Comparison of ENCODE assay signal across 17 mouse cellular contexts in genomic region chr9:50210481-50210880, GRCm38 (mm10).
"Had no signal": no experiment of that assay in that cellular context is flagged by ENCODE, and none has a peak within 500 bp of the region (broad histone marks: within the 10 kb centered on the region; RNA-seq: fewer than 3 reads in every experiment).

No protein-coding gene starts in this region.

- H3K4me3 ChIP-seq: limb, embryonic 10.5 days; limb, embryonic 13.5 days; liver, embryonic 12.5 days; liver, embryonic 15.5 days had no signal

- H3K27ac ChIP-seq: limb, embryonic 10.5 days; limb, embryonic 13.5 days; liver, embryonic 12.5 days; liver, embryonic 15.5 days; stomach, postnatal 0 days had no signal

- DNase-seq: kidney, adult 9 months; kidney, postnatal 14 days; kidney, postnatal 4 days; layer of hippocampus, adult 9-11 months; liver; midbrain, embryonic 14.5 days; right cerebral cortex, adult 18-20 months; right cerebral cortex, postnatal 14 days; right cerebral cortex, postnatal 4 days; thymus, adult 2 months; thymus, postnatal 14 days; thymus, postnatal 4 days had no signal
